Mouse (Mus musculus) bone marrow, adult 2 months (tissue): Measurements from ENCODE around the gene Mccc2. TPM values are rescaled to one million over a fixed set of nuclear protein-coding genes. Genes with fewer than 3 reads are reported as not detected.
A peak's percentile ranks its signal among the peaks of the same experiment; 100 is the strongest.

Source experiments
- H3K27ac ChIP-seq: fragments of 200-500 bp; 2 replicates; pipeline ENCODE4 v1.5.1; 2012; ENCODE audit warnings: low read depth, mild to moderate bottlenecking, control low read depth, inconsistent platforms, low read length; ENCODE audit not compliant: control insufficient read depth, poor library complexity, insufficient read depth
- H3K4me1 ChIP-seq: fragments of 200-500 bp; 2 replicates; pipeline ENCODE4 v1.6.1; 2011; ENCODE audit warnings: low read length; ENCODE audit not compliant: control insufficient read depth, insufficient read depth
- H3K4me3 ChIP-seq: fragments of 200-500 bp; replicated peaks from 2 replicates; pipeline ENCODE3; 2011; ENCODE audit warnings: mild to moderate bottlenecking, low read depth, low read length, control low read depth; ENCODE audit not compliant: control insufficient read depth
- CTCF ChIP-seq: fragments of 200-500 bp; IDR thresholded peaks from 2 replicates; pipeline ENCODE4 v1.5.1; 2011; ENCODE audit warnings: low read length, control low read depth; ENCODE audit not compliant: control insufficient read depth, insufficient read depth
- POLR2A ChIP-seq: fragments of 200-500 bp; IDR thresholded peaks from 2 replicates; pipeline ENCODE4 v1.6.1; 2011; ENCODE audit warnings: low read depth, mild to moderate bottlenecking, control low read depth, low read length, borderline replicate concordance; ENCODE audit not compliant: control insufficient read depth
- WGBS: fragments of 180-500 bp; shearing (Covaris S2); methylation state at CpG from one replicate; pipeline ENCODE4 v1.1.7; 2018; 5-methylcytosine and 5-hydroxymethylcytosine counted together
- polyA plus RNA-seq: library from polyadenylated mRNA; stranded (reverse); fragments of >200 nt; gene quantifications from 2 replicates; pipeline ENCODE4 v1.2.4, GENCODE M21; 2011; ENCODE audit warnings: low replicate concordance; ENCODE audit not compliant: missing spikeins, insufficient read depth, insufficient read length

Mccc2 gene
- polyA plus RNA-seq, 1 experiment = 3.0 TPM

DNA sequence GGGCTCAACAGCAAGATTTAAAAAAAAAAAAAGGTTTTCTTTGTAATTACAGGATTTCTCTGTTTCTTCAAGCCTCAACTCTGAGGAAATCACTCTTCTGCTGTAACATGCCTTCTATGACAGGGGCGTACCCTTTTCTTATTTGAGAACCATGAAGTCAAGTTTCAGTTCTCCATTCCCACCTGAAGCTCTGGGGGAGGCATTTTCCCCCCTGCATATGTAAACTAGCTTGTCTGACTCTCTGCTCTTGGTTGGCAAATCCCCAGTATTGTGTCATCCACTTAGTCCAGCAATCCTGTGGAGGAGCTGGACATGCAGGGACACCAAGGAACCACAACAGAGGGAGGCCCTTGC is 59.9 kb downstream of the Mccc2 start:
- 0 out of 2 replicates have a peak overlapping the region, but pooled peaks have one; percentile 26 for H3K27ac ChIP-seq
- WGBS = 33% methylated on average over 1 of the region's 1 CpGs
- TF ChIP-seq POLR2A (no peak), CTCF (no peak)

DNA sequence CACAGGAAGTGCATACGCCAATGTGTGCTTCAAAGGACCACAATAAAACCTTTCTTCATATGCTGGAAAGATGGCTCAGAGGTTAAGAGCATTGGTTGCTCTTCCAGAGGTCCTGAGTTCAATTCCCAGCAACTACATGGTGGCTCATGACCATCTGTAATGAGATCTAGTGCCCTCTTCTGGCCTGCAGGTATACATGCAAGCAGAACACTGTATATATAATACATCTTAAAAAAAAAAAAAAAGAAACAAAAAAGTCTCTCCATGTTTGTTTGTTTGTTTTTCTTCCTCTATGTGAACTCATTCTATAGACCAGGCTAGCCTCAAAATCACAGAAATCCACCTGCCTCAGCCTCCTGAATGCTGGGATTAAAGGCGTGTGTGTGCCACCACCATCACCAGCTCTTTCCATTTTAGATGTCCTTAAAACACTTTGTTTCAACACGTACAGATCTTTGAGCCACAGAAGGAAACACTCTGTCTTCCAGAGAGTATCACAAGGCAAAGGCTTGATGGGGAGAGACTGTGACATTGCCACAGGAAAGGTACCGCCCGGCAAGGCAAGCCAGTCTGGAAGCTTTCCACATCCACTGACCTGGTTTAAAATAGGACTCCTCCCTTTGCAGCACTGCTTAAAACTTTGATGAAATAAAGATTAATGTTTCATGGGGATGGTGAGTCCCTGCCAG is 60.4 kb downstream of the Mccc2 start:
- 76% methylated on average over 5 of the region's 5 CpGs for WGBS
- no peak overlapping the region; the same call in 1 of the 2 replicates for H3K27ac ChIP-seq
- no peaks in the 10 kb centered on the region; the same call in 1 of the 2 replicates for H3K4me1 ChIP-seq
- no peak overlapping the region for H3K4me3 ChIP-seq
- TF ChIP-seq POLR2A = no peak
- TF ChIP-seq CTCF = no peak

More for the DNA sequence above, 59.9 kb downstream of the Mccc2 start:
- no peaks in the 10 kb centered on the region; the same call in 1 of the 2 replicates for H3K4me1 ChIP-seq
- H3K4me3 ChIP-seq = no peak overlapping the region

DNA sequence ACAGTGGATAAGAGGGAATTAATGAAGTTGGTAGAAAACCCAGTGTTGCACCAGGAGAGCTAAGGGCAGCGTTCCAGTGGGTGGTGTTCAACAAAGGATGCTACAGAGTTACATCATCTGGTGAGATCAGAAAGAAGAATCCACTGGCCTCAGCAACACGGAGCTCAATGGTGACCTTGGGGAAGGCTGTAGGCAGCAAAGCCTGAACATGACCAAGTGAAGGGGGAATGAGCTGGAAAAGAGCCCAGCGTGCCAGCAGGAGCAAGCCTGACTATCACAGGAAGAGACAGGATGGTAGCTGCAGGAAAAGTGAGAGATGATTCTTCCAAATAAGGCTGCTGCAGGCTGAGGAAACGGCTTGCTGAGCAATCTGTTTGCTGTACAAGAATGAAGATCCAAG is 68.0 kb downstream of the Mccc2 start:
- no peaks in the 10 kb centered on the region for H3K4me1 ChIP-seq
- H3K4me3 ChIP-seq = no peak overlapping the region
- TF ChIP-seq CTCF = no peak
- TF ChIP-seq POLR2A = no peak
- H3K27ac ChIP-seq = no peak overlapping the region
- 83% methylated on average over 4 of the region's 4 CpGs for WGBS

DNA sequence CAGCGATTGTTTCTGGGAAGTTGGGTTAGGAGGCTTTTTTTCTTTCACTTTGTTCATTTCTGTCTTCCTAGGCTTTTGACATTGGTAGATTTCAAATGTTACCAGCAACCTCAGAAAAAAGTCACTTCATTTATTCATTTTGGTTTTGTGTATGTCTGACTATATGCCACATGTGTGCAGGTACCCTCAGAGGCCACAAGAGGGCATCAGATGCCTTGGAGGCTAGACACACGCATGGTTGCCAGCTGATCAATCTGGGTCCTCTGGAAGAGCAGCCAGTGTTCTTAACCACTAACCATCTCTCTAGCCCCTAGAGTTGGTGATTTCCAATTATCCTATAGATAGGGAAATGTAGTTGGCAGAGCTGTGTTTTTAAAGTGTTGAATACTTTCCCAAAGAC is 71.9 kb downstream of the Mccc2 start:
- Histone ChIP-seq H3K27ac (no peak overlapping the region), H3K4me1 (no peaks in the 10 kb centered on the region), H3K4me3 (no peak overlapping the region)
- TF ChIP-seq POLR2A (no peak), CTCF (no peak)
- WGBS = 95% methylated on average over 2 of the region's 2 CpGs

DNA sequence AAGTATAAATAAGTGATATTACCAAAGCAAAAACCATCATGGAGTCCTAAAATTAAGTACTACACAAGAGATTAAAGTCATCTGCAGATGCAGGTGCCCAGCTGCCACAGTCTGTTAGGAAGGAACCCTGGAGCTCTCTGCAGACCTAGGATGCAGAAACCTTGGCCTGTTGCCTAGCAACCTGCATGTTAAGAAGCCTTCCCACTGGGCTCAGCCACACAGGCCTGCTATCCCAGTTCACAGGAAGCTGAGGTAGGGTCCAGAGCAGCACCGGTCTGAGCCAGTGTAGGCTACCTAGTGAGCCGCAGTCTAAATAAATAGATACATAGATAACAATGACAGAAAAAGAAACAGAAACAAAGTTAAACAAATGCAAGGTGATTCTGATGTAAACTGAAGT is 74.8 kb downstream of the Mccc2 start:
- H3K4me1 ChIP-seq = no peaks in the 10 kb centered on the region; the same call in 1 of the 2 replicates
- H3K4me3 ChIP-seq = no peak overlapping the region
- TF ChIP-seq POLR2A = no peak
- no peak for TF ChIP-seq CTCF
- WGBS = 68% methylated on average over 2 of the region's 2 CpGs
- no peak overlapping the region for H3K27ac ChIP-seq

DNA sequence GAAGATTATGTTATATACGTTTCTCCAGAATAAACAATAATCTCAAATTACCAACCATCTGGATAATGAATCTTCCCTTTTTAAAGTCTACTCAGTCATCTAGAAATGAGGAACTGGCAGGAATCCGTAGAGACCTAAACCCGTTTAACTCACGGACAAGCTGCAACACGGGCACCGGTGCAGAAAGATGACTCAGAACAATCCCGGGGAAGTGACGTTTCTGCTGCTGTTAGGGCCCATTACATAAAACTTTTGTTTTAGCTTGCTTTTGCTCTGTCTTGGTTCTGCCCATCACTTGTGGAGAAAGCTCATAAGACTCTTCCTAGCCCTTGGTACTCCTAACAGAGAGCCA is 76.1 kb downstream of the Mccc2 start:
- no peak overlapping the region for H3K4me3 ChIP-seq
- no peak overlapping the region for H3K27ac ChIP-seq
- WGBS = 3% methylated on average over 8 of the region's 8 CpGs
- TF ChIP-seq CTCF = no peak
- TF ChIP-seq POLR2A = no peak
- H3K4me1 ChIP-seq = no peaks in the 10 kb centered on the region; the same call in 1 of the 2 replicates

DNA sequence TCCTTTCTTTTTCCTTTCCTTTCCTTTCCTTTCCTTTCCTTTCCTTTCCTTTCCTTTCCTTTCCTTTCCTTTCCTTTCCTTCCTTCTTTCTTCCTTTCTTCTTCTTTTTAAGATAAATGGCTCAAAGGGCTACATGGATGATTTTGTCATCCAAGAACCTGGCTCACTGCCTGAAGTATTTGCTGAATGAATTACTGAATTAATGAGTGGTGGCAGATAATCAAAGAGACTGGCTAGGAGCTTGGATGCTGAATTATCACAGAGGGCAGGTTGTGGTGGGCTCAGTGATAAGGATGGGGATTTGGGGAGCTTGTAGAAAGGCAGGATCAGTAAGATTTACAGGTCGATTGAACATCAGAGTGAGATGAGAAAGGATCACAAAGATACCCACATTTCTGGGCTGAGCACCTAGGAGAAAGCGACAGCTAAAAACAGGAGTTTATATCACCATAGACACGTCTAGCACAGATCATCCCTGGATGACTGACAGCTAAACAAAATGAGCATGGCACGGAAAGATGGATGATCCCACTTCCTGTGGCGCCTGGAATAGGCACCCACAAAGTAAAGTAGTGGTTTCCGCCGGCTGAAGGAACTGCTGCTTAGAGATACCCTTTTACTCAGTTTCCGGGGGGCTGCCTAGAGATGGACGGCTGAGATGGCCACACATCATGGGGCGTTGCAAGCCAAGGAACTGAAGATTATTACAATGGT is 76.7 kb downstream of the Mccc2 start:
- no peak for TF ChIP-seq POLR2A
- TF ChIP-seq CTCF = no peak
- H3K4me1 ChIP-seq = no peaks in the 10 kb centered on the region; the same call in 1 of the 2 replicates
- no peak overlapping the region for H3K4me3 ChIP-seq
- WGBS = 7% methylated on average over 10 of the region's 10 CpGs
- H3K27ac ChIP-seq = no peak overlapping the region

DNA sequence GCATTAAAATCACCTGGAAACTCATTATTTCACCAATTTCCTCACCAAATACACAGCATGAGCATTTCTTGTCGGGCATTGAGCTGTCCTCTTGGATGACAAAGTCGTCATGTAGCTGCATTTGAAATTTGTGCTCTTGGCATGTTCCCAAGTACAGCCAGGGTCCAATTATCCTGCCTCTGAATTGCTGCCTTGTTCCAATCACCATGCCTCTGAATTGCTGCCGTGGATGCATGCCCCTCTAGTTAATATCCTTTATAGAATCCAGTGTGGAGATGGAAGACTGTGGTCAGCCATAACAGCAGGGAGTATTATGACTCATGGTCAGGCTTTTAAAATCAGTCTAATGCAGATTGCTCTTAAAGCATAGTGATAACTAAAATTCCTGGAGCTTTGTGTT is 77.7 kb downstream of the Mccc2 start:
- 70% methylated on average over 3 of the region's 3 CpGs for WGBS
- TF ChIP-seq CTCF (no peak), POLR2A (no peak)
- no peak overlapping the region for H3K4me3 ChIP-seq
- H3K4me1 ChIP-seq = no peaks in the 10 kb centered on the region; the same call in 1 of the 2 replicates
- H3K27ac ChIP-seq = no peak overlapping the region
